16 mouse cellular contexts compared by ENCODE assay signal in genomic region chr15:79913761-79914346, GRCm38 (mm10). TPM values are rescaled to one million over a fixed set of nuclear protein-coding genes. Genes with fewer than 3 reads are reported as not detected.
A peak's percentile ranks its signal among the peaks of the same experiment; 100 is the strongest.
DNase-seq lines count a peak whose midpoint lies in the region; ATAC-seq and TF ChIP-seq lines count a peak whose summit lies in the region.
"Had no signal": no experiment of that assay in that cellular context is flagged by ENCODE, and none has a peak within 500 bp of the region (broad histone marks: within the 10 kb centered on the region; RNA-seq: fewer than 3 reads in every experiment).

No protein-coding gene starts in this region.

- WGBS in spleen, adult 2 months = 82% methylated on average over 6 of the region's 6 CpGs
- WGBS in bone marrow, adult 2 months = 81% methylated on average over 6 of the region's 6 CpGs
- 93% methylated on average over 6 of the region's 6 CpGs for WGBS in thymus, adult 2 months

- TF ChIP-seq CTCF in spleen, adult 2 months (IDR thresholded peaks at IDR 0.05; ENCODE audit: extremely low read depth, insufficient read depth, insufficient read length, insufficient replicate concordance) = no peak
- TF ChIP-seq CTCF in bone marrow, adult 2 months (IDR thresholded peaks at IDR 0.05; ENCODE audit: control insufficient read depth, insufficient read depth, low read length) = no peak
- no peak for TF ChIP-seq CTCF in thymus, adult 2 months (IDR thresholded peaks at IDR 0.05; ENCODE audit: borderline replicate concordance, control insufficient read depth, extremely low read depth, insufficient read depth, low read length, poor library complexity)

- ATAC-seq in inflammation-experienced regulatory T-cells, adult 6 months = no peak
- ATAC-seq: forebrain, embryonic 13.5 days; Patski had no signal

- no peak for TF ChIP-seq POLR2A in spleen, adult 2 months (IDR thresholded peaks at IDR 0.05; ENCODE audit: low read depth, low read length)
- no peak for TF ChIP-seq POLR2A in bone marrow, adult 2 months (IDR thresholded peaks at IDR 0.05; ENCODE audit: borderline replicate concordance, control insufficient read depth, low read depth, low read length)
- TF ChIP-seq POLR2A in thymus, adult 2 months (IDR thresholded peaks at IDR 0.05; ENCODE audit: control insufficient read depth, extremely low read depth, insufficient read depth, low read length, poor library complexity) = no peak

- no peaks in the 10 kb centered on the region for H3K27me3 ChIP-seq in spleen, adult 2 months (ENCODE audit: control insufficient read depth, insufficient read depth, low read length)
- H3K27me3 ChIP-seq in thymus, adult 2 months (ENCODE audit: control insufficient read depth, insufficient read depth, low read length) = no peaks in the 10 kb centered on the region
- H3K27me3 ChIP-seq: embryonic facial prominence, embryonic 12.5 days; forebrain, embryonic 13.5 days; forebrain, embryonic 15.5 days; Patski had no signal

- no peak for DNase-seq in spleen, adult 2 months (ENCODE audit: low read depth in 1 of 2, low spot score in 2 of 2)
- DNase-seq in spleen, postnatal 4 days (ENCODE audit: low spot score in 2 of 2) = no peak
- DNase-seq in R1 (ENCODE audit: low read depth, low spot score) = peak; percentile 65
- DNase-seq in thymus, adult 2 months = no peak
- DNase-seq: adrenal gland, adult 8-10 months; adrenal gland, postnatal 14 days; adrenal gland, postnatal 36 days; cerebellum, adult 11 months; cerebellum, adult 9-11 months had no signal

- peaks cover 21% of the 10 kb centered on the region for H3K36me3 ChIP-seq in spleen, adult 2 months (ENCODE audit: control insufficient read depth, insufficient read depth, low read length)
- H3K36me3 ChIP-seq in thymus, adult 2 months (ENCODE audit: control insufficient read depth, insufficient read depth, low read length) = peaks cover 4% of the 10 kb centered on the region; the same call in 1 of the 2 replicates
- H3K36me3 ChIP-seq: embryonic facial prominence, embryonic 12.5 days; forebrain, embryonic 15.5 days had no signal

- H3K4me1 ChIP-seq in spleen, adult 2 months (ENCODE audit: control insufficient read depth, insufficient read depth, insufficient read length) = peaks cover 4% of the 10 kb centered on the region; the same call in 1 of the 2 replicates
- no peaks in the 10 kb centered on the region for H3K4me1 ChIP-seq in bone marrow, adult 2 months (ENCODE audit: control insufficient read depth, insufficient read depth, low read length)
- no peaks in the 10 kb centered on the region; the same call in 1 of the 2 replicates for H3K4me1 ChIP-seq in thymus, adult 2 months (replicated peaks; ENCODE audit: control insufficient read depth, insufficient read depth, low read length)
- H3K4me1 ChIP-seq: embryonic facial prominence, embryonic 10.5 days; embryonic facial prominence, embryonic 12.5 days; forebrain, embryonic 13.5 days; forebrain, embryonic 15.5 days had no signal

- H3K27ac ChIP-seq in spleen, adult 2 months (ENCODE audit: insufficient read depth, low read length) = peak overlapping the region; percentile 56
- peak overlapping the region; percentile 12; the same call in 1 of the 2 replicates for H3K27ac ChIP-seq in bone marrow, adult 2 months (ENCODE audit: control insufficient read depth, insufficient read depth, low read depth, low read length, poor library complexity)
- H3K27ac ChIP-seq in thymus, adult 2 months (ENCODE audit: control insufficient read depth, insufficient read depth, low read length) = no peak overlapping the region
- H3K27ac ChIP-seq: embryonic facial prominence, embryonic 10.5 days; embryonic facial prominence, embryonic 12.5 days; forebrain, embryonic 13.5 days; forebrain, embryonic 15.5 days had no signal

- no peak overlapping the region for H3K4me3 ChIP-seq in spleen, adult 2 months (ENCODE audit: extremely low read depth, insufficient read depth, insufficient read length)
- no peak overlapping the region for H3K4me3 ChIP-seq in bone marrow, adult 2 months (replicated peaks; ENCODE audit: control insufficient read depth, low read depth, low read length)
- H3K4me3 ChIP-seq in thymus, adult 2 months (ENCODE audit: control insufficient read depth, insufficient read depth, low read length) = no peak overlapping the region
- H3K4me3 ChIP-seq: embryonic facial prominence, embryonic 10.5 days; embryonic facial prominence, embryonic 12.5 days; forebrain, embryonic 13.5 days; forebrain, embryonic 15.5 days had no signal

RNA-seq across cellular contexts. Expression of gene Apobec3, which starts 22.4 kb away (rescaled TPM):
- polyA plus RNA-seq in spleen, adult 2 months (2012; rRNA removed) = 99.9 and 104 TPM in 2 replicates
- polyA plus RNA-seq in bone marrow, adult 2 months (2011; ENCODE audit: insufficient read depth, insufficient read length, low replicate concordance, missing spikeins) = 104 and 140 TPM in 2 replicates
- 92.3 and 98.5 TPM in 2 replicates for polyA plus RNA-seq in thymus, adult 2 months (2012; rRNA removed)
- polyA plus RNA-seq in inflammation-experienced regulatory T-cells, adult 6 months (2017; shearing (Covaris generic)) = 100 to 1,000 TPM; 509 to 683 (median 543) TPM

RNA-seq across cellular contexts. Expression of gene Cbx7, which starts 57.1 kb away (rescaled TPM):
- 82.9 and 95.8 TPM in 2 replicates for polyA plus RNA-seq in spleen, adult 2 months (2012; rRNA removed)
- polyA plus RNA-seq in bone marrow, adult 2 months (2011; ENCODE audit: insufficient read depth, insufficient read length, low replicate concordance, missing spikeins) = 16.8 and 22.5 TPM in 2 replicates
- polyA plus RNA-seq in thymus, adult 2 months (2012; rRNA removed) = 61.9 and 72.6 TPM in 2 replicates
- 10 to 100 TPM; 13.3 to 48.6 (median 38.5) TPM for polyA plus RNA-seq in inflammation-experienced regulatory T-cells, adult 6 months (2017; shearing (Covaris generic))
